Mouse (Mus musculus) erythroblast, adult 5-6 weeks (primary cell): Measurements from ENCODE around the gene Car2. TPM values are rescaled to one million over a fixed set of nuclear protein-coding genes. Genes with fewer than 3 reads are reported as not detected.

Source experiments
- ATAC-seq: replicated peaks from 2 replicates; pipeline ENCODE4 v1.8.0; 2016; ENCODE audit warnings: moderate number of reproducible peaks, mild to moderate bottlenecking, moderate TSS enrichment, inconsistent platforms; ENCODE audit not compliant: poor library complexity, low FRiP score, severe bottlenecking
- total RNA-seq, 2 experiments: library from RNA; stranded (forward) in 1 of 2; stranded (reverse) in 1 of 2; fragments of 150-400 nt in 1 of 2; fragments of 200-764, 138-1000 nt in 1 of 2; gene quantifications; 2 replicates each; pipeline versions ENCODE4 v1.2.3 to v1.2.4; 2015 to 2017; ENCODE audit warnings: low replicate concordance in 2 of 2

The Car2 gene
- total RNA-seq, 2 experiments from 2014 or later, result 2,248 to 2,517 TPM

DNA sequence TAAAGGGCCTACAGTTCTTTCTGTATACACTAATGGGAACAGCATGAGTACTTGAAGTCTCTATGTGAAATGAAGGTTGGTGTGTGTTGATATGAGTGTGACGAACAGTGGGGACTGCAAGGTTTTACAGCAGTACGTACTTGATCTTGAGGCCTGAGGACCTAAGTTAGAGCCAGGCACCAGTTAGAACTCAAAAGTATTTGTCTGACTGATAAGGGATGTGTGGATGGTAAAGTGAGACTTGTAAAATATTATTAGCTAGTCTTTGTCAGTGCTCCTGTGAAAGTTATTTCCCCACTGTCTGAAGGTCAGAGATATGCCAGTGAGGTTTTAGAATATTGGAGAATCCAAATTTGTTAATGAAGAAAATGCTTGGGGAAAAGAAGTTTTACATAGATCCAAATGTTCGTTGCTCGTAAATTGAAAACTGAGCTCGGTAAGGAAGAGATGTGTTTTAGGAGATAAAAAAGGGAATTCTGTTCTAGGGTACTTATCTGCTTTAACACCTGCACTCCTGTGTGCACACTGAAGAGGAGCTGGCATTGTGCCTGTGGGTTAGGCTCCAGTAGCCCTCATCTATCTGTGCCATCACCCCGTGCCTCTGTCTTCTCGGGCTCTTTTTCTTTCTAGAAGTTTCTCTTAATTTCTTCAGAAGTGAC lies 8.7 kb upstream of the Car2 start:
- peak; percentile 66 for ATAC-seq

DNA sequence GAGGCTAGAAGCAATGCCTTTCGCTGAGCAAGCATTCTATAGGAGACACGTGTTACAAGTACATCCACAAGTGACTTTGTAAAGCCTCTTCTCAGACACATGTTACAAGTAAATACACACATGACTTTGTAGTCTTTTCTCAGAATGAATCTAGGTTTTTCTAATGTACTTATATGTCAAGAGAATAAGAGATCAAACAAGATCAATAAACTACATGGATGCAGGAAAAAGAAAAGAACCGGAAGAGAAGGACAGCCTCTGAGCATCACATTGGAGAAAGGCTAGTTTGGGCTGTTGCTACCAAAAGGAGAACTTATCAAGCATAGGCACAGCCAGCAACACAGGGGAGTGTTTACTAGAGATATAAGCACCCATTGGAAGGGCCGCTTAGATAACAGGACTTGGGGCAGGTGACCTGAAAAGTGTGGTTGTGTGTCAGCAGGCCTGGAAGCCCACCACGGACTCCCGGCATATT lies 7.3 kb upstream of the Car2 start:
- peak; percentile 75 for ATAC-seq

DNA sequence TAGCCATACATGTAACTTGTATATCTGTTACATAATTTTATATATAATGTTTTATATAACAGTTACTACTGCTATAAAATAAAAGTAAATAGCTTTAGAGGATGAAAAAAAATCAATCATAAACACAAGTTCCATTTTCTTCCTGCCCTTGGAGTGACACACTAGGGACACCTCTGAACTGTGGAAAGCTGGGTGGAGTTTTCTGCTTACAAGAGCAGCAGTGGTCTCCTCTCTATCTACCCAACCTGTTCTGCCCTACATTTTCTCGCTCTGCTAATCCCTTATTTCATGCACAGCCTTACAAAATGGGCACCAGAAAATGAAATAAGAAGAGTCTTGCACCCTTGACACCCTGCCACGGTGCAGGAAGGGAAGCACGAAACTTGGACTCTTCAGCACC lies 6.8 kb upstream of the Car2 start:
- ATAC-seq, result 0 out of 2 replicates have a peak, but pooled peaks have one; percentile 16

DNA sequence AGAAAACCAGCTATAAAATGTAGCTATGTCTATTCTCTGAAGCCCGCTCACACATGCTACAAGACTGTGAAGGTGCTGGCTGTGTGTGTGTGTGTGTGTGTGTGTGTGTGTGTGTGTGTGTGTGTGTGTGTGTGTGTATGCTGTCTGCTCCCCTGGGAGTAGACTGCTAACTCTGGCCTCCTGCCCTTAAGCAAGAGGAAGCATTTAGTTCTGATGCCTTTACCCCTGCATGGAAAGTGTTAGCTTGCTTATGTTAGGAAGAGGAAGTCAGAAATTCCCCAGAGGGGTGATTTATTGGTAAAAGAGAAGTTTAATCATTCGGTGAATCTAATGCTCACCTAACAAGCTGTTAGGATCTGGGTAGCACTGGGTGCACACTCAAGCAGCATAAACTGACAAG lies 5.8 kb upstream of the Car2 start:
- ATAC-seq, result no peak

DNA sequence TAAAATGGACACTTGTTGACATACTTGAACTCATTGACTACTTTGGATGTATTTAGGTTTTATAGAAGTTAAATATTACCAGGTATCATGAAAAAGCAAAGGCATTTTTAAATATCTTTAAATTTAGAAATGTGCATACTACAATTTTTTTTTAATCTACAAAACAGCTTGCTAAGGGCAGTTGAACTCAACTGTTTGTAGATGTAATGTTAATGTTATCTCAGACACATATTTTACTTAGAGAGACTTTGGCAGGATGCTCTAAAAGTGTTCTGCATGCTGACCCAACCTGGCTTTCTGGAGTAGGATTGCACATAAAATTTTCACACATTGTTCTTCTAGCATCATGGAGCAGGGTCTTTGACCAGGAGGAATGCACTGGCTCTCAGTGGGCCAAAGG lies 4.1 kb upstream of the Car2 start:
- ATAC-seq, result no peak

DNA sequence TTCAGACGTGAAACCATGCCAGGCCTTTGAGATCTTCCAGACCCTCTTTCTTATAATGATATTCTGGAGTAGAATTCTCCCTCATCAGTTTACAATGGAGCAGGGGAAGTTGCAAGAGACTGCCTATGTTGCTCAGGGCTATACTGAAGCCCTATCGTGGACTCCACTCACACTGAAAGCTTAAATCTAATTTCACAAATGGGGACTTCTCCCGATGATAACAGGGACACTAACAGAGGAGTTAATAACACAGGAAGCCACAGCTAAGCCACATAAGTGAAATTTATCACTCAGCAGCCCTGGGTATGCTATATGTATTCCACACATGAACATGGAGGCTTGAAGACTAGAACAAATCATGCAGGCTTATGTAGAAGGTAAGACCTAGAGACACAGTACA lies 3.3 kb upstream of the Car2 start:
- ATAC-seq, result no peak

DNA sequence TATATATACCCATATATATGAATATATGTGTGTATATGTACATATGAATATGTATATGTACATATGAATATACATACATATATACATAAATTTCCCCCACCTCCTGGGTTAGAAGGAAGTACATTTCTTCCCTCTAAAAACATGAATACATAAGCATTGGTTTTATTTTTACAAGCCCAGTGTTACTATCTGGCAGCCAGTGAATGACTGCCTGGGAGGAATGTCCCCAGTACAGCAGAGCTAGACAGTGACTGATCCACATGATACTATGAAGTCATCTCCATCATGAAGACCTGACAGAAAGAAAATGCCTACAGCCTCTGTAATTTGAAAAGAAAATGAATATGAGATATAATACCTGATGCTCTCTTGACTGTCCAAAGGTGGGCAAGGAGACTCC lies 1.2 kb upstream of the Car2 start:
- ATAC-seq, result no peak

DNA sequence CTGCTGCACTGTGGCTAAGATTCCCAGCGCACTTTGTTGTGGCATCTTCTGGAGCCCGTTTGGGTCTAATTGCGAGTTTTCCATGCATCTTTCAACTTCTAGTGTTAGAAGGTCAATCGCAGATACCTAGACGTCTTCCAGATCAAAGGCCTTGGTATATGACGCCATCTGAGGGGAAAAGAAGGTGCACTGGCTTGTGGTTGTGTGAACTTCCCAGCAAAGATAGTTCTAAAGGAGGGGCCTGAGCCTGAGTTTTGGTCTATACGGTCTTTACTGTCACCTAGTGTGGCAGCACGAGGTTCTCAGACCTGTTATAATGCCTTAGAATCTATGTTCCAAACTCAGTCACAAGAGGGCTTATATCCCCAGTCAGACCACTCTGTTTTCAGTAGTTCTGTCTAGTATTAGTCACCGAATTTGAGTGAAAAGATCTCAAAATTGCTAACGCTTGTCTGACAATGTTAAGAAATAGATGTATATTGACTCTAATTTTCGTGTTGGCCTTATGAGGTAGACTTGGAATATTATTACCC lies 1.1 kb downstream of the Car2 start:
- ATAC-seq, result peak; percentile 28

DNA sequence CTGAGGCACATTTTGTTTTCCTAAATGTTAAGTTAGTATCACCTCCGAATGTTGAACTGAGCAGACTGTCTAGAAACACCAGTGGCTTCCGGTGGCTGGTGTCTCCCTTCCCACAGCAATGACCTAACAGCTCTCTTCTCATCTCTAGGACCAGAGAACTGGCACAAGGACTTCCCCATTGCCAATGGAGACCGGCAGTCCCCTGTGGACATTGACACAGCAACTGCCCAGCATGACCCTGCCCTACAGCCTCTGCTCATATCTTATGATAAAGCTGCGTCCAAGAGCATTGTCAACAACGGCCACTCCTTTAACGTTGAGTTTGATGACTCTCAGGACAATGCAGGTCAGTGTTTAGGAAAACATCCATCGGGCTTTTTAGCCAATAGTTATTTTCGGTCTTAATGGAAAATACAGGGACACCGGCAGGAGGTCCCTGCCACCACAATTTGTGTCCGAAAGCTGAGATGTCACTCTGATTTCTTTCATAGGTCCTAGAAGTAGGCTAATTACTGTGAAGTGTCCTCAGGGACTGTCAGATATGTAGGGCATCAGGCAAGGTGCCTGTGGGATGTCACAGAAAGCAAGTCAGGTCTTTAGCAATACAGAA lies 1.7 kb downstream of the Car2 start:
- peak; percentile 32 for ATAC-seq

DNA sequence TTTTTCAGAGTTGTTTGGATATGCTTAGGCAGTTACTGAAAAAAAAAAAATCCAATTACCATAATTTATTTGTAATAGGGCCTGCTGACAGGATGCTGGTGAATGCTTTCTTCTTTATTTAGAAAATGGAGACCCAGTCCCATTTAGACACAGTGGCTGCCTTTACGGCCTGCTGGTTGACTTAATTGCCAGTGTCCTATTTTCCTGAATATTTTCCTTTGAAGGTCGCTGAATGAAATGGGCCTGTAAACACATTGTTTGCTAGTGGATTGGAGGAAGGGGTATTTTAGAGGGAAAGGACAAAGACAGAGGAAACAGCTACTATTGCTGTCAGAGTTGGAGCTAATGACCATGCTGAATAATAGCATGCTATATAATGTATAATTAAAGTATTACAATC lies 2.5 kb downstream of the Car2 start:
- no peak for ATAC-seq

DNA sequence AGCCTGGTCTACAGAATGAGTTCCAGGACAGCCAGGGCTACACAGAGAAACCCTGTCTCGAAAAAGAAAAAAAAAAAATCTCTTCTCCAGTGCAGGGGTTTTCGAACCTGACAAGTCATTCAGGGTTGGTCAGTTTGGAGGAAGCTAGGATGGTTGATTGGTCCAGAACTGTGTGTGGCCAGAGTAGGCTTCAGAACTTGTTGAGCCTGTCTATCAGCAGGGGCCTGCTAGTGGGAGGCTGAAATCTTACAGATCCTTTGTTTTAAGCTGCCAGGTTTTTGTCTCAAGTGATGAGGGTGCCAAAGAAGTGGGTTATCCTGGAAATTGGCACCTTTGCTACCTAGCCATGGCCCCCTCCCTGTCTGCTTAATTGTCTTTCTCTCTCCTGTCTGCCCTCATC lies 3.0 kb downstream of the Car2 start:
- peak; percentile 48 for ATAC-seq

DNA sequence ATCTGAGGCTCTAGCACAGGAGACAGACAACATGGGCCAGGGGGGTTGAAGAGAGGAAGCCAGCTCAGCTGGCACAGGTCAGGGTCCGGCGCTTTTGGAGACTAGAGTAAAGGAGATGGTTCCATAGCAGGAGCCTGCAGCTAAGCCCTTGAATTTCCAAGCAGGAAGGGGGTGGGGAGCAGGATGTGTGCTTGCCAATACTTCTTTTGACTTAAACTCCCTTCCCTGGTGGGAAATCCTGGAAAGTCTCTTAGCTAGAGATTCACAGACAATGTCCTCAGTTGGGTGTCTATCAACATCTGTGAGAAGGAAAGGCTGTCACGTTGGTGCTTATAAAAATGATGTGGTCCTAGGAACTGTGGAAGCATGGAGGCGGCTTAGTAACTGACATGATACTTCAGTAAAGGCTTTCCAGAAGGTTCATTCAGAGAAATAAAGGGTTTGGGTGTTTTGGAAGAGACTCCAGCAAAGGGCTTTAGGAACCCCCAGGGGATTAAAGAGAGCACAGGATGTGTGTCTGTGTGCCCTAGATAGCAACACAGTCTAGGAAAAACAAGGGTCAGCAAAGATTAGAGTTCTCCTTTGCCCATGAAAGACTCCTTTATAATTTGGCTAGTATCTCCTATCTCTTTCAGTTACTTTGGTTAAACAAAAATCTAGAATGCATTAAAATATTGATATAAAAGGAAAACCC lies 3.8 kb downstream of the Car2 start:
- 0 out of 2 replicates have a peak, but pooled peaks have one; percentile 6 for ATAC-seq

DNA sequence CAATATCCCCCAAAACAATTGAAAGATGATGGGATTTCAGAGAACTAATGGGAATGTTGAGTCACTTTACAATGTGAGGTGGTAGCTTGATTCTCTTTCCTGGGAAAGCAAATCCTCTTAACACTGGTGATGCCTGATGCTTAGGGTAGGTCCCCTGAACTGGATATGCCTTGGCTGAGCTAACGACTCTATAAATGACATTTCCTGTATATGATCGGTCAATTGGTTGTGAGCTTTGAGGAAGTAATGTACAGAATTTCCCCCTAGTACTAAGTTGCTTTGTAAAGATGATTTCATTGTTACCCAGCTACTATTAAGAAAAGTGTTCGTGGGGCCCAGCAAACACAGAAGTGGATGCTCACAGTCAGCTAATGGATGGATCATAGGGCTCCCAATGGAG lies 6.9 kb downstream of the Car2 start:
- ATAC-seq, result no peak

DNA sequence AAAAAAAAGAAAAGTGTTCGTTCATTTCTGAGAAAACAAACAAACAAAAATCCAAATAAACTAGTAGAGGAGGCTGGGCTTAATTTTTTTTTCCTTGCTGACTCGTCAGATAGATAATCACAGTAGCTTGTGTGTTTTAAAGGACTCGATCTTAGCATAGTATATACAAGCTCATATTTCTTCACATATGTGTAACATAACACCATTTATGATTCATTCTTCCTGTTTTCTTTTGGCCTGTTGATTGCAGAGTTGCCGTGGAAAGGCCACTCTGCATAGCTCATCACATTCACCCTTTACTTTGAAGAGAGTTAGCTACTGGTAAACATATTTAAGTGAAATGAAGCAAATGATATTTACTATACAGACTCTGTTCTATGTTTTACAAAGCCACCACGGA lies 7.6 kb downstream of the Car2 start:
- no peak for ATAC-seq

DNA sequence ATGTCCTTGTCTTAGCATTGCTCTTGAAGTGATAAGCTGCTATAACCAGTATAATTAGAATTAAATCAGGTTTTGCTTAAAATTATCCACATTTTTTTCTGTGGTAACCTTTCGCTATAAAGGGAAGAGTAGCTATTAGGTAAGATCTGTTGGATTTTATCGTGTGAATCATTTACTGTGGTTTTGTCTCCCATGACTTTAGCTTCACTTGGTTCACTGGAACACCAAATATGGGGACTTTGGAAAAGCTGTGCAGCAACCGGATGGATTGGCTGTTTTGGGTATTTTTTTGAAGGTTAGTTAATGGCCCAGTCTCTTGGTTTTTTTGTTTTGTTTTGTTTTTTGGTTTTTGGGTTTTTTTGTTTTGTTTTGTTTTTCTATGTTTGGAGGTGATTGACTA lies 9.3 kb downstream of the Car2 start:
- no peak for ATAC-seq

DNA sequence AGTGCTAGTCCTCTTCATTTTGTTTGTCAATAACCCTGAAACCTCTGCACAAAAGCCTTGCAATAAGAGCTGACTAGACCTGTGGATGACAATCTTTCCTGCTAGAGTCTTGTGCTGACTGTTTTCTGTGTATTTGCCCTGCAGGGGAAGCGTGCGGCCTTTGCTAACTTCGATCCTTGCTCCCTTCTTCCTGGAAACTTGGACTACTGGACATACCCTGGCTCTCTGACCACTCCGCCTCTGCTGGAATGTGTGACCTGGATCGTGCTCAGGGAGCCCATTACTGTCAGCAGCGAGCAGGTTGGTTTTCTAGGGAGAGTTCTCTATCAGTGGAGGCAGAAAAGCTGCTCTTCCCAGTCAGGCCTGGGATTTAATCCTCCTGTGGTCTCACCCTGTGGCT lies 11.7 kb downstream of the Car2 start:
- ATAC-seq, result no peak

DNA sequence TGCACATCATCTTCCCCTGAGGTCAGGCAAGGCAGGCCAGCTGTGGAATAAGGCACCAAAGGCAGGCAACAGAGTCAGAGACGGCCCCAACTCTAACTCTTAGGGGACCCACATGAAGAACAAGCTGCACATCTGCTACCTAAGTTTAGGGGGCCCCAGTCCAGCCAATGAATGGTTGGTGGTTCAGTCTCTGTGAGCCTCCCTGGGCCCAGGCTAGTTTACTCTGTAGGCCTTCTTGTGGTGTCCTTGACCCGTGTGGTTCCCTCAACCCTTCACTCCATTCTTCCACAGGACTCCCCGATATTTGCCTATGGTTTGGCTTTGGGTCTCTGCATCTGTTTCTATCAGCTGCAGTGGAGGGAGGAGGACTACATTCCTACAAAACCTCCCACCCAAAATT lies 17.3 kb downstream of the Car2 start:
- ATAC-seq, result 0 out of 2 replicates have a peak, but pooled peaks have one; percentile 27

DNA sequence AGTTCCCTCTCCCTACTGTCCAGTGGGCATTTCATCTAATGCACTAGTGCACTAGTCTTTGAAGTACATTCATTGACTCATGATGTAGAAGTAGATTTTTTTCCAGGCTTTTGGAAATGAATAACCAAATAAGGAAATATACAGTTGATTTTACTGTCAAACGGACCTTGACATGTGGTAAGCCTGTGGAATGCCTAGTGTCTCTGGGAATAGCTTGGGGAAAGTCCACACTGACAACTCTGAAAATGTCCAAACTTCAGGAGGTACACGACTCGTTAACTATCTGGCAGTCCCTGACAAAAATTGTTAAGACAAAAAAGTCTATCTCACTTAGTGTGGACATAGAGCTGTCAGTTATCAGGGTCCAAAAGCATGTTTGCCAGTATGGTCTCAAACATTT lies 18.1 kb downstream of the Car2 start:
- no peak for ATAC-seq

DNA sequence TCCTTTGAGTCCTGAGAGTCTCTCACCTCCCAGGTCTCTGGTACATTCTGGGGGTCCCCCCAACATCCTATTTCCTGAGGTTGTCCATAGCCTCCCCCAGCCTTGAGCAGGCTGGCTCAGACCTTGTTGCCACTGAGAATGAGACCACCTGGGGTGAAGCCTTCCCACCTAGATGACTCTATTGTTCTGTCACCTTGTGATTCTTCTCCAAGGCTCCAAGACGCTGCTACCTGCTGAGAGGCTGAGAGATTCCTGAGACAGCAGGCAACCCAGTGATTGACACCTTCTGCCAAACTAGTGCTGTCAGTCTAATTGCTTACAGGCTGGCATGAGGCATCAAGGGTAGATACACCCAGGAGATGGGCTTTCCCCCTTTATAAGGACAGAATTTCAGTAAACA lies 21.2 kb downstream of the Car2 start:
- ATAC-seq, result no peak

DNA sequence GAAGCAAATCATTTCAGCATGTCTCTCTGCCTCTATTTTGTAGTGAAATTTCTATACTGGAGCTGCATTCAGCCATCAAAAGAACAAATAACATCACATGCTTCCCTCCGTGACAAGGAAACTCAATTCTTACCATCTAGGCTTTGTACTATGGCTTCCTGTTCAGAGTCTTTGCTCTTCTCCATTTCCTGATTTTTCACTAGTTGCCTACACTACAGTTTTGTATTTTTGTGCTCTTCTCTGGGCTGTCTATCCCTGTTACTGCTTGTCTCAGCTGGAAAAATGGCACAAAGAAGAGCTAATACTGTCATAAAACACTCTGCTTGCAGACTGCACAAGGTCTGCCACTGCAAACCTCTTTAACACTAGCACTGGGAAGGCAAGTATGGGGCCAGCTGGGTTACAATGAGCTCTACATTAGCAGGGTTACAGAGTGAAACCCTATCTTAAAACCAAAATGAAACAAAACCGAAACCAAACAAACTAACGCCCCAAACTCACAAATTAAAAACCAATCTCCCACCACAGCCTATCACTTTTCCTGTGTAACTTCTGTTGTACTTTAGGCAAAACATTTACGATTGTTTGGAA lies 26.0 kb downstream of the Car2 start:
- no peak for ATAC-seq

DNA sequence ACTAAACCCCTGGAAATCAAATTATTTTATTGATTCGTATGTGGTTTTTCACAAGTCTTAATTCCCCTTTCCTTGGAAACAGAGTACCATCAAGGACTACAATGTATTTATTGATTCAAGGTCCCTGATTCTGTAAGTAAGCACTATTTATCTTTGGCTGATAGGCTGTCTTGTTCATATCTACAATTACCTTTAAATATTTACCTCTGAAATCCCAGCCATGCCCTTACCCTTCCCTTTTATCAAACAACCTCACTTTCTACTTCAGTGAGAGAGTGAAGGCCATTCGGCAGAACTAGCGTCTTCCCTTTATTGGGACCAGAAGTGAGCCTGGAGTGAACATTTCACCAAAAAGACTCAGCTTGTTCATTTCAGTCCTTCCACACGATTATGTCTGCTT lies 27.7 kb downstream of the Car2 start:
- no peak for ATAC-seq
